Comparison of ENCODE assay signal across 9 mouse cellular contexts in the genomic region with DNA sequence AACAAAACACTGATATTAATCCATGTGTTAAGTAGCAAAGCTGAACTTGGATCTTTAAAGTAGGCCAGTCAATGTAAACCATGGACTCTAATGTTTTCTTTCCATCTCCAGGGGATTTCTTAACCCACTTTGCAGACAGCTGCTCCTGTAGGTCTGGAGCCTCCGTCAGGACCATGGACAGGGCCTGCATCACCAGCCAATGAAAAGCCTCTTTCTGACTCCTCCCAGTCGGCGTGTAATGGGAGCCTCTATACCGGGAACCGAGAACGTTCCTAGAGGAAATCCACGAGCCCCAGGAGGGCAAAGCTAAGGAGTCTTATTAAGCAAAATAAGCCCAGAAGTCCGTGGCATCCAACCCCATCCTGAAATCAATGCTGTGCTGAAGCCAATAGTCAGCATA.
DNase-seq lines count a peak whose midpoint lies in the region; ATAC-seq lines count a peak whose summit lies in the region.
"Had no signal": no experiment of that assay in that cellular context is flagged by ENCODE, and none has a peak within 500 bp of the region (broad histone marks: within the 10 kb centered on the region; RNA-seq: fewer than 3 reads in every experiment).

No protein-coding gene starts in this region.

- H3K27me3 ChIP-seq in midbrain, embryonic 11.5 days (ENCODE audit: control insufficient read depth, insufficient read depth, low read length) = no peaks in the 10 kb centered on the region
- H3K27me3 ChIP-seq in midbrain, embryonic 15.5 days (replicated peaks) = no peaks in the 10 kb centered on the region
- no peaks in the 10 kb centered on the region for H3K27me3 ChIP-seq in stomach, embryonic 14.5 days (ENCODE audit: control insufficient read depth, insufficient read depth, low read length)
- H3K27me3 ChIP-seq: limb, embryonic 15.5 days had no signal

- no peak overlapping the region for H3K4me3 ChIP-seq in midbrain, embryonic 11.5 days (ENCODE audit: low read depth, low read length)
- H3K4me3 ChIP-seq in midbrain, embryonic 15.5 days = no peak overlapping the region
- no peak overlapping the region for H3K4me3 ChIP-seq in stomach, embryonic 14.5 days (ENCODE audit: low read depth, low read length)
- H3K4me3 ChIP-seq: limb, embryonic 15.5 days had no signal

- H3K27ac ChIP-seq in midbrain, embryonic 11.5 days (ENCODE audit: low read depth, low read length) = no peak overlapping the region
- no peak overlapping the region for H3K27ac ChIP-seq in midbrain, embryonic 15.5 days
- H3K27ac ChIP-seq in stomach, embryonic 14.5 days (ENCODE audit: low read length) = no peak overlapping the region
- H3K27ac ChIP-seq: limb, embryonic 15.5 days had no signal

- peak; percentile 93 for DNase-seq in midbrain, embryonic 11.5 days (ENCODE audit: low spot score, missing footprints)
- DNase-seq in adrenal gland, postnatal 25 days = peak; percentile 65
- peak; percentile 79 for DNase-seq in hindlimb bud, embryonic 11.5 days (ENCODE audit: extremely low spot score, low read depth, low spot score)
- no peak for DNase-seq in left cerebral cortex, postnatal 14 days (ENCODE audit: low spot score in 2 of 2)
- no peak for DNase-seq in cerebellum, postnatal 14 days
- DNase-seq: cerebellum, adult 8-10 months had no signal

- H3K9ac ChIP-seq in midbrain, embryonic 11.5 days (ENCODE audit: low read length) = no peak overlapping the region
- H3K9ac ChIP-seq in midbrain, embryonic 15.5 days = no peak overlapping the region
- no peak overlapping the region for H3K9ac ChIP-seq in stomach, embryonic 14.5 days (replicated peaks; ENCODE audit: low read depth, low read length)
- H3K9ac ChIP-seq: limb, embryonic 15.5 days had no signal

- no peak overlapping the region for H3K4me2 ChIP-seq in midbrain, embryonic 11.5 days
- no peak overlapping the region for H3K4me2 ChIP-seq in midbrain, embryonic 15.5 days
- H3K4me2 ChIP-seq in stomach, embryonic 14.5 days (replicated peaks; ENCODE audit: low read depth, low read length) = no peak overlapping the region
- H3K4me2 ChIP-seq: limb, embryonic 15.5 days had no signal

- intact Hi-C loops in left cerebral cortex, postnatal 14 days (cut with DNase I) = no loop called here

- no peaks in the 10 kb centered on the region for H3K36me3 ChIP-seq in midbrain, embryonic 11.5 days (ENCODE audit: control insufficient read depth, insufficient read depth, low read length)
- no peaks in the 10 kb centered on the region for H3K36me3 ChIP-seq in midbrain, embryonic 15.5 days (replicated peaks)
- no peaks in the 10 kb centered on the region for H3K36me3 ChIP-seq in stomach, embryonic 14.5 days (ENCODE audit: control insufficient read depth, insufficient read depth, low read length)
- H3K36me3 ChIP-seq: limb, embryonic 15.5 days had no signal

- 0% methylated on average over 8 of the region's 8 CpGs for WGBS in midbrain, embryonic 11.5 days
- 3% methylated on average over 8 of the region's 8 CpGs for WGBS in midbrain, embryonic 15.5 days
- WGBS in stomach, embryonic 14.5 days = 0% methylated on average over 8 of the region's 8 CpGs

- ATAC-seq in midbrain, embryonic 11.5 days (ENCODE audit: low FRiP score) = no peak
- ATAC-seq in midbrain, embryonic 15.5 days (replicated peaks) = no peak
- peak; percentile 74; the same call in 1 of the 2 replicates for ATAC-seq in stomach, embryonic 14.5 days (ENCODE audit: insufficient number of reproducible peaks, insufficient read depth, low FRiP score, low read depth)

- H3K9me3 ChIP-seq in midbrain, embryonic 11.5 days (ENCODE audit: control insufficient read depth, low read length) = no peaks in the 10 kb centered on the region
- H3K9me3 ChIP-seq in midbrain, embryonic 15.5 days = no peaks in the 10 kb centered on the region
- H3K9me3 ChIP-seq in stomach, embryonic 14.5 days (ENCODE audit: control insufficient read depth, low read depth, low read length) = no peaks in the 10 kb centered on the region
- H3K9me3 ChIP-seq: limb, embryonic 15.5 days had no signal

- no peaks in the 10 kb centered on the region; the same call in 1 of the 2 replicates for H3K4me1 ChIP-seq in midbrain, embryonic 11.5 days (ENCODE audit: control insufficient read depth, insufficient read depth, low read length)
- no peaks in the 10 kb centered on the region for H3K4me1 ChIP-seq in midbrain, embryonic 15.5 days
- H3K4me1 ChIP-seq in stomach, embryonic 14.5 days (ENCODE audit: control insufficient read depth, insufficient read depth, low read length) = no peaks in the 10 kb centered on the region
- H3K4me1 ChIP-seq: limb, embryonic 15.5 days had no signal

Comparison
In these comparisons a context has a peak if more than half of its experiments do, and no peak if none do; other contexts are left out.
1. DNase-seq: peak in midbrain, embryonic 11.5 days (single experiment), adrenal gland, postnatal 25 days (single experiment) and hindlimb bud, embryonic 11.5 days (single experiment); none in left cerebral cortex, postnatal 14 days (0 of 2) and cerebellum, postnatal 14 days (0 of 2).